Mouse (Mus musculus): ENCODE results near the gene Filip1l. TPM values are rescaled to one million over a fixed set of nuclear protein-coding genes. Genes with fewer than 3 reads are reported as not detected.
A peak's percentile ranks its signal among the peaks of the same experiment; 100 is the strongest.

Gene Filip1l
- polyA plus RNA-seq, 1 experiment from 2014 or later, result 2.3 TPM

DNA sequence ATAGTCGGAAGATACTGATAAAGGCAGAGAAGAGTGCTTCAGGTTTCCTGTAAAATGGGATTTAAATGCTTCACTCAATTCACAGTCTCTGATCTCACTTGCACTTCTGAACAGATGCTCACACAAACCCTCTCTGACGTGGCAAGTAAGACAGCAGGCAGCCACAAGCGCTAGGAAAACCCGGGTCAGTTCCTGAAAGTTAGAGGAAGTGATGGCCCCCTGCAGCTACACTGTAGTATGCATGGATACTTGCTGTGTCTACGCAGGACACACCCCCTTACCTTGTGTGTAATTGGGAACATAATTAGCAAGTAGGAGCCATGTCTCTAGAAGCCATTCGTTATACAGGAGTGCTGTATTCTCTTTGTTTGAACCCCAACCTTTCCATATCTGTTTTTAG, 129.4 kb downstream of the Filip1l start:
- Histone ChIP-seq H3K27ac (replicated peaks) (no peak overlapping the region), H3K4me1 (0 out of 2 replicates have a peak, but pooled peaks cover 3% of the 10 kb centered on the region), H3K4me3 (no peak overlapping the region), H3K4me2 (replicated peaks) (no peak overlapping the region), H3K36me3 (no peaks in the 10 kb centered on the region), H3K9me3 (no peaks in the 10 kb centered on the region), H3K9ac (replicated peaks) (no peak overlapping the region), H3K27me3 (no peaks in the 10 kb centered on the region)
- ATAC-seq (replicated peaks), result no peak
- 39% methylated on average over 6 of the region's 6 CpGs for WGBS

- Histone ChIP-seq H3K36me3 (no peaks in the 10 kb centered on the region), H3K9me3 (no peaks in the 10 kb centered on the region), H3K4me1 (0 out of 2 replicates have a peak, but pooled peaks cover 3% of the 10 kb centered on the region), H3K27ac (replicated peaks) (no peak overlapping the region), H3K4me3 (no peak overlapping the region), H3K27me3 (no peaks in the 10 kb centered on the region), H3K4me2 (replicated peaks) (no peak overlapping the region), H3K9ac (replicated peaks) (no peak overlapping the region)
- ATAC-seq (replicated peaks), result no peak
- WGBS, result 75% methylated on average over 4 of the region's 4 CpGs
Observed at GRCm38 (mm10) chr16:57482911-57483310, 130.0 kb downstream of the Filip1l start.

GRCm38 (mm10) chr16:57483503-57483902, 130.6 kb downstream of the Filip1l start:
- 90% methylated on average over 2 of the region's 2 CpGs for WGBS
- Histone ChIP-seq H3K36me3 (no peaks in the 10 kb centered on the region), H3K4me2 (replicated peaks) (no peak overlapping the region), H3K9me3 (no peaks in the 10 kb centered on the region), H3K27ac (replicated peaks) (no peak overlapping the region), H3K4me1 (0 out of 2 replicates have a peak, but pooled peaks cover 3% of the 10 kb centered on the region), H3K4me3 (no peak overlapping the region), H3K9ac (replicated peaks) (no peak overlapping the region), H3K27me3 (no peaks in the 10 kb centered on the region)
- ATAC-seq (replicated peaks), result no peak

GRCm38 (mm10) chr16:57484043-57484795, 131.3 kb downstream of the Filip1l start:
- H3K4me2 ChIP-seq (replicated peaks), result no peak overlapping the region
- no peaks in the 10 kb centered on the region for H3K9me3 ChIP-seq
- no peak overlapping the region for H3K9ac ChIP-seq (replicated peaks)
- 81% methylated on average over 12 of the region's 12 CpGs for WGBS
- H3K36me3 ChIP-seq, result no peaks in the 10 kb centered on the region
- ATAC-seq (replicated peaks), result no peak
- H3K27ac ChIP-seq (replicated peaks), result no peak overlapping the region
- H3K27me3 ChIP-seq, result no peaks in the 10 kb centered on the region
- H3K4me3 ChIP-seq, result no peak overlapping the region
- H3K4me1 ChIP-seq, result 0 out of 2 replicates have a peak, but pooled peaks cover 3% of the 10 kb centered on the region

- Histone ChIP-seq H3K27me3 (no peaks in the 10 kb centered on the region), H3K36me3 (no peaks in the 10 kb centered on the region), H3K4me1 (0 out of 2 replicates have a peak, but pooled peaks cover 3% of the 10 kb centered on the region), H3K27ac (replicated peaks) (no peak overlapping the region), H3K9ac (replicated peaks) (no peak overlapping the region), H3K4me3 (no peak overlapping the region), H3K4me2 (replicated peaks) (no peak overlapping the region), H3K9me3 (no peaks in the 10 kb centered on the region)
- 0 out of 2 replicates have a peak, but pooled peaks have one; percentile 18 for ATAC-seq (replicated peaks)
- 57% methylated on average over 9 of the region's 9 CpGs for WGBS
Observed at GRCm38 (mm10) chr16:57485265-57485664, 132.4 kb downstream of the Filip1l start.

DNA sequence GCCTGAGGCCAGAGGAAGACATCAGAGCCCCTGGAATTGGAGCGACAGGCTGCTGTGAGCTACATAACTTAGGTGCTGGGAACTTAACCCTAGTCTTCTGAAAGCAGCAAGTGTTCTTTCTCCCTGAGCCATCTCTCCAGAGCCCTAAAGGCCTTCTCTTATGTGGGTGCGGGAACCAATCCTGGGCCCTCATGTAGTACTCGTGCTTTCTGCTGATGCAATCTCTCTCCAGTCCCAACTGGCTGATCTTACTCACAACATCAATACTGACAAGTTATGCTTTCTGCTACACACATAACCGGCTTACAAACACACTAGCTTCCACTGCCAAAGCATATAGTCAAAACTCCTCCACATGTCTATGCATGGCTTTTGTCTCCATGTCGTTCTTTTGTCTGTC, 133.4 kb downstream of the Filip1l start:
- Histone ChIP-seq H3K9me3 (no peaks in the 10 kb centered on the region), H3K4me2 (replicated peaks) (no peak overlapping the region), H3K4me1 (0 out of 2 replicates have a peak, but pooled peaks cover 3% of the 10 kb centered on the region), H3K27me3 (no peaks in the 10 kb centered on the region), H3K4me3 (no peak overlapping the region), H3K36me3 (no peaks in the 10 kb centered on the region), H3K27ac (replicated peaks) (no peak overlapping the region), H3K9ac (replicated peaks) (no peak overlapping the region)
- no peak for ATAC-seq (replicated peaks)
- WGBS, result 87% methylated on average over 5 of the region's 5 CpGs

DNA sequence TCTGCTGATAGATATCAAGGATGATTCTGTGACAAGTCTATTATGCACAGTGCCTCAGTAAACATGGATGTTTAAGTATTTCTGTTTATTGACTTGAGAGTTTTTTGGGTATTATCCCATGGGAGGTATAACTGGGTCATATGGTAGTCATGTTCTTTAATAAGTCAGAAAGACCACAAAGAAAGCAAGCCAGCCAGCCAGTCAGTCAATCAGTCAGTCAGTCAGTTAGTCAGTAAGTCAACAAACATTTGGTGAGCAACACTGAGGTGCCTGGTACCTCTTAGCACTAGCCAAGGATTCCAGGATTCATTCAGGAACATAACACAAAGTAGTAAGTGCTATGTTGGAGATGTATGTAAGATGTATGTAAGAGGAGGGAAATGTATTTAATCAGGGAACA, 135.8 kb downstream of the Filip1l start:
- Histone ChIP-seq H3K4me2 (replicated peaks) (no peak overlapping the region), H3K9me3 (no peaks in the 10 kb centered on the region), H3K36me3 (no peaks in the 10 kb centered on the region), H3K4me1 (0 out of 2 replicates have a peak, but pooled peaks cover 3% of the 10 kb centered on the region), H3K27me3 (no peaks in the 10 kb centered on the region), H3K4me3 (no peak overlapping the region), H3K9ac (replicated peaks) (no peak overlapping the region), H3K27ac (replicated peaks) (no peak overlapping the region)
- ATAC-seq (replicated peaks), result no peak

DNA sequence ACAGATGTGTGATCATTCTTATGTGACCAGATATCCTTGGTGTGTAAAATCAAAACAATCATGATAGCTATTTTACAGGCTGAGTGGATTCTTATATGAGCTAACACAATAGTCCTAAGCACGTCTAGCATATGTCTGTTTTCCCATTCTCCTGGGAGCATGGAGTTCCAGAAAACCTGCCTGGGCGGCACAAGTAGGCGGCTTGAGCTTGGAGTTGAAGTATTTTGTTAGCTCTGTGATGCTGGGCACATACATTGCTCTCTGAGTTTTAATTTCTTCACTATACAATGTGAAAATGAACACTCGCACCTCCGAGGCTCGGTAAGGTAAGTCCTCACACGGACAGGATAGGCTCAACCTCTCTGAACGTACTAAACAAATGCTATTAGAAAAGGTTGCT, 137.8 kb downstream of the Filip1l start:
- WGBS, result 85% methylated on average over 8 of the region's 8 CpGs
- no peaks in the 10 kb centered on the region for H3K36me3 ChIP-seq
- no peak overlapping the region for H3K4me2 ChIP-seq (replicated peaks)
- no peak overlapping the region for H3K4me3 ChIP-seq
- no peak for ATAC-seq (replicated peaks)
- H3K27ac ChIP-seq (replicated peaks), result no peak overlapping the region
- H3K9me3 ChIP-seq, result no peaks in the 10 kb centered on the region
- H3K27me3 ChIP-seq, result no peaks in the 10 kb centered on the region
- H3K9ac ChIP-seq (replicated peaks), result no peak overlapping the region
- no peaks in the 10 kb centered on the region for H3K4me1 ChIP-seq

DNA sequence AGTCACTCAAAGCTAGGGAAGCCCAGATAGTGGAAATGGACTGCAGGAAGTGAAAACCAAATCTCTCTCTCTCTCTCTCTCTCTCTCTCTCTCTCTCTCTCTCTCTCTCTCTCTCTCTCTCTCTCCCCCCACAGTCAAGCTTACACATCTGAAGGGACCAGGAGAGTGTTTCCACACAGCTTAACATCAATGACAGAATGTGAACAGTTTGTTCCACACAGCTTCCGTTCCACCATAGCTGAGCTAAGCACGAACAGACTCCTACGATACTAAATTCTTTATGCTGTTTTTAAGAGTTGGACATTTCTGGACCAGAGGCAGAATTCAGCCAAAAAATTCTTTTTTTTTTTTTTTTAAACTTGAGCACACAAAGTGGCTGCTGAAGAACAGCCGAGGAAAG, 139.0 kb downstream of the Filip1l start:
- H3K27ac ChIP-seq (replicated peaks), result no peak overlapping the region
- H3K9ac ChIP-seq (replicated peaks), result no peak overlapping the region
- H3K4me3 ChIP-seq, result no peak overlapping the region
- H3K36me3 ChIP-seq, result no peaks in the 10 kb centered on the region
- H3K4me1 ChIP-seq, result peaks cover 9% of the 10 kb centered on the region
- H3K9me3 ChIP-seq, result no peaks in the 10 kb centered on the region
- no peaks in the 10 kb centered on the region for H3K27me3 ChIP-seq
- WGBS, result 94% methylated on average over 4 of the region's 4 CpGs
- H3K4me2 ChIP-seq (replicated peaks), result no peak overlapping the region
- ATAC-seq (replicated peaks), result no peak

DNA sequence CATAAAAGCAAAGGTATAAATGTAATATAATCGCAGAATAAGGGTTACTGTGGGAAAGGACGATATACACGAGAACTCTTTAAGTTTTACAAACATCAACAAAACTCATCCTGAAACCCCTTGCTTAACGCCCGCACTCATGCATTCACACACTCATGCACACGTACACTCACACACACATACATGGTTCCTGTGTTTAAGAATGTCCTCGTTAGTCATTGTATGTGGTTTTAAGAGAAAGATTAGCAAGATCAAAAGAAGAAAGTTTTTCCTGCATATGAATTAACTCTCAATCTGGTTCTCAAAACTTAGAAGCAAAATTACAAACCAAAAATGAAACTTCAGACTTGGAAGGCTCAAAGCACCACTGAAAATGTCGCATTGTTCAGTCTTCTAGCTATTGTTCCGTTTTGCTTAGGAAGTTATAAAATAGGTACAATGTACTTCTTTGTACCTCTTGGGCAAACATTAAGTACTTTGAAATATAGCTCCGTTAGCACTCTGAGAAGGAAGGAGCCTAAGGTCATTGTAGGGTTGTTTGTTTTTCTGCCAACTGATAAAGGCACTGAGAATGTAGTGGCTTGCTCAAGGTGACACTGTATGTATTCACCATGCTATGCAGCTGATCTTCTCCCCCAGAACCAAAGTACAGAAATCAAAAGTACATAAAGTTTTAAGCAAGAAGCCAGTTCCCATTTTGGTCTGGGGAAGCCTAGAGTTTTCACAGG, 142.7 kb downstream of the Filip1l start:
- H3K9me3 ChIP-seq, result no peaks in the 10 kb centered on the region
- peaks cover 12% of the 10 kb centered on the region for H3K4me1 ChIP-seq
- H3K27ac ChIP-seq (replicated peaks), result peak overlapping the region; percentile 44; the same call in 1 of the 2 replicates
- no peak overlapping the region for H3K9ac ChIP-seq (replicated peaks)
- H3K4me2 ChIP-seq (replicated peaks), result no peak overlapping the region
- H3K4me3 ChIP-seq, result no peak overlapping the region
- 73% methylated on average over 10 of the region's 10 CpGs for WGBS
- H3K27me3 ChIP-seq, result no peaks in the 10 kb centered on the region
- ATAC-seq (replicated peaks), result no peak
- H3K36me3 ChIP-seq, result no peaks in the 10 kb centered on the region

DNA sequence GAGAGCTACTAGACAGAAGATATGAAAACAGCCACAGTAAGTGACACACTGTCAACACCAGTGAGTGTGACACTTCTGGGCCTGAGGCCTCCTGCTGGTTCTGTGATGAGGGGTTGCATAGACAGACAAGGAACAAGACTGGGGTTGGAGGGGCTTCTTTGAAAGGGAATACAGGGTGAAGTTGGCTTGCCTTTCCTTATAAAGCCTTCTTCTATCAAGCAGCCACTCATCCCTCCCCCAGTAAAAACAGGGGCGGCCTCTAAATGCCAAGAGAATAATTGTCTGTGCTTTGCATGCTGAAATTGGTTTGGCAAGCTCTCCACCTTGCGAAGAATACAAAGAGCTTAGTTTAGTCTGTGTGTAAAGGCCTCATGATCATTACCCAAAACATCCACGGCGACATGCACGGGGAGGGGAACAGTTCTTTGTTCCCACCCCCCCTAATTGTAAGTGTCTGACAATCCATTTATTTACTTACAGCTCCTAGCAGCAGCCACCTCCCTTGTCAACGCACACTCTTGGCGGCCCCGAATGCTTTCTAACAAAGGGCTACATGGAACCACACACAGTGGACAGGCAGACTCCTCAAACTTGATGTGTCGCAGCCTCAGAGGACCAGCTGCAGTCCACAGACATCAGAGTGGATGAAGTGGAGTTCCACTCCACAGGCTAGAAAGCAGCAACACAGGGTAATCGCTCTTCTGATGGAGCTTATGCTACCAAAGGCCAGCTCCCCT, 143.7 kb downstream of the Filip1l start:
- Histone ChIP-seq H3K27me3 (no peaks in the 10 kb centered on the region), H3K4me1 (peaks cover 12% of the 10 kb centered on the region), H3K36me3 (no peaks in the 10 kb centered on the region), H3K9ac (replicated peaks) (no peak overlapping the region), H3K4me2 (replicated peaks) (no peak overlapping the region), H3K27ac (replicated peaks) (peak overlapping the region; percentile 44), H3K4me3 (no peak overlapping the region), H3K9me3 (no peaks in the 10 kb centered on the region)
- WGBS, result 14% methylated on average over 10 of the region's 10 CpGs
- peak; percentile 94 for ATAC-seq (replicated peaks)

GRCm38 (mm10) chr16:57500851-57501250, 148.0 kb downstream of the Filip1l start:
- WGBS, result 70% methylated on average over 3 of the region's 3 CpGs
- no peak overlapping the region for H3K4me2 ChIP-seq (replicated peaks)
- H3K27me3 ChIP-seq, result no peaks in the 10 kb centered on the region
- no peak overlapping the region for H3K27ac ChIP-seq (replicated peaks)
- peaks cover 12% of the 10 kb centered on the region for H3K4me1 ChIP-seq
- H3K4me3 ChIP-seq, result no peak overlapping the region
- no peak for ATAC-seq (replicated peaks)
- no peaks in the 10 kb centered on the region for H3K36me3 ChIP-seq
- H3K9ac ChIP-seq (replicated peaks), result no peak overlapping the region
- no peaks in the 10 kb centered on the region for H3K9me3 ChIP-seq
